20 mouse cellular contexts compared by ENCODE assay signal in genomic region chr4:154071941-154072340, GRCm38 (mm10). TPM values are rescaled to one million over a fixed set of nuclear protein-coding genes. Genes with fewer than 3 reads are reported as not detected.
DNase-seq lines count a peak whose midpoint lies in the region; ATAC-seq and TF ChIP-seq lines count a peak whose summit lies in the region.
"Had no signal": no experiment of that assay in that cellular context is flagged by ENCODE, and none has a peak within 500 bp of the region (broad histone marks: within the 10 kb centered on the region; RNA-seq: fewer than 3 reads in every experiment).

No protein-coding gene starts in this region.

- no peaks in the 10 kb centered on the region for H3K9me3 ChIP-seq in embryonic facial prominence, embryonic 11.5 days (replicated peaks; ENCODE audit: control insufficient read depth, low read length)
- no peaks in the 10 kb centered on the region for H3K9me3 ChIP-seq in forebrain, embryonic 12.5 days
- no peaks in the 10 kb centered on the region for H3K9me3 ChIP-seq in hindbrain, embryonic 15.5 days
- H3K9me3 ChIP-seq in midbrain, embryonic 16.5 days (replicated peaks; ENCODE audit: control insufficient read depth, low read length, poor library complexity, severe bottlenecking) = no peaks in the 10 kb centered on the region
- H3K9me3 ChIP-seq: liver, embryonic 13.5 days had no signal

- no peaks in the 10 kb centered on the region for H3K79me2 ChIP-seq in heart, adult 2 months (replicated peaks; ENCODE audit: control insufficient read depth, insufficient read depth, low read length)

- no peak overlapping the region for H3K9ac ChIP-seq in embryonic facial prominence, embryonic 11.5 days (replicated peaks; ENCODE audit: low read length)
- no peak overlapping the region for H3K9ac ChIP-seq in forebrain, embryonic 12.5 days
- H3K9ac ChIP-seq in hindbrain, embryonic 15.5 days = no peak overlapping the region
- H3K9ac ChIP-seq in midbrain, embryonic 16.5 days (ENCODE audit: low read depth, low read length) = no peak overlapping the region
- H3K9ac ChIP-seq in heart, adult 2 months (ENCODE audit: low read depth, low read length) = no peak overlapping the region
- H3K9ac ChIP-seq: liver, embryonic 13.5 days had no signal

- H3K4me1 ChIP-seq in embryonic facial prominence, embryonic 11.5 days (ENCODE audit: control insufficient read depth, insufficient read depth, low read length) = no peaks in the 10 kb centered on the region
- H3K4me1 ChIP-seq in forebrain, embryonic 12.5 days = peaks cover 5% of the 10 kb centered on the region
- H3K4me1 ChIP-seq in hindbrain, embryonic 15.5 days (replicated peaks) = peaks cover 7% of the 10 kb centered on the region; the same call in 1 of the 2 replicates
- peaks cover 4% of the 10 kb centered on the region; the same call in 1 of the 2 replicates for H3K4me1 ChIP-seq in midbrain, embryonic 16.5 days (ENCODE audit: control insufficient read depth, insufficient read depth, low read length)
- no peaks in the 10 kb centered on the region for H3K4me1 ChIP-seq in heart, adult 2 months (ENCODE audit: control insufficient read depth, insufficient read depth, low read length)
- H3K4me1 ChIP-seq: liver, embryonic 13.5 days had no signal

- intact Hi-C loops in heart, adult 2 months (cut with DNase I) = no loop called here
- intact Hi-C loops in left cerebral cortex, adult 2 months (cut with DNase I) = loop anchor here (5.0 kb wide), 1 partner anchor 230 kb away; the partner anchor contains the start of gene Arhgef16

- no peak for TF ChIP-seq POLR2A in heart, adult 2 months (IDR thresholded peaks at IDR 0.05; ENCODE audit: insufficient read depth, low read depth, low read length)

- peak; percentile 12 for DNase-seq in embryonic facial prominence, embryonic 11.5 days (ENCODE audit: low spot score)
- DNase-seq in heart, adult 2 months = no peak
- no peak for DNase-seq in left cerebral cortex, adult 2 months (ENCODE audit: extremely low spot score in 1 of 2, low spot score in 2 of 2)
- DNase-seq in lung, adult 18-20 months = no peak
- DNase-seq: adrenal gland, postnatal 36 days; cerebellum, adult 11 months; gastrocnemius, postnatal 14 days; liver, embryonic 13.5 days; lung, postnatal 10 days; thymus, adult 2 months had no signal

- no peak overlapping the region for H3K4me2 ChIP-seq in embryonic facial prominence, embryonic 11.5 days (ENCODE audit: low read depth, low read length)
- H3K4me2 ChIP-seq in forebrain, embryonic 12.5 days = peak overlapping the region; percentile 36
- H3K4me2 ChIP-seq in hindbrain, embryonic 15.5 days = peak overlapping the region; percentile 43
- peak overlapping the region; percentile 45 for H3K4me2 ChIP-seq in midbrain, embryonic 16.5 days (ENCODE audit: low read length)
- H3K4me2 ChIP-seq: liver, embryonic 13.5 days had no signal

- H3K36me3 ChIP-seq in embryonic facial prominence, embryonic 11.5 days (replicated peaks; ENCODE audit: control insufficient read depth, insufficient read depth, low read depth, low read length) = no peaks in the 10 kb centered on the region
- H3K36me3 ChIP-seq in forebrain, embryonic 12.5 days (replicated peaks) = no peaks in the 10 kb centered on the region
- H3K36me3 ChIP-seq in hindbrain, embryonic 15.5 days = no peaks in the 10 kb centered on the region
- H3K36me3 ChIP-seq in midbrain, embryonic 16.5 days (ENCODE audit: control insufficient read depth, insufficient read depth, low read length) = no peaks in the 10 kb centered on the region
- H3K36me3 ChIP-seq in heart, adult 2 months (ENCODE audit: control insufficient read depth, insufficient read depth, low read length) = no peaks in the 10 kb centered on the region
- H3K36me3 ChIP-seq: liver, embryonic 13.5 days had no signal

- H3K4me3 ChIP-seq in embryonic facial prominence, embryonic 11.5 days (ENCODE audit: low read depth, low read length) = no peak overlapping the region
- H3K4me3 ChIP-seq in forebrain, embryonic 12.5 days (replicated peaks) = peak overlapping the region; percentile 13; the same call in 1 of the 2 replicates
- no peak overlapping the region for H3K4me3 ChIP-seq in hindbrain, embryonic 15.5 days
- peak overlapping the region; percentile 8 for H3K4me3 ChIP-seq in midbrain, embryonic 16.5 days (ENCODE audit: low read depth, low read length)
- H3K4me3 ChIP-seq in heart, adult 2 months = no peak overlapping the region
- H3K4me3 ChIP-seq in left cerebral cortex, adult 2 months = no peak overlapping the region
- H3K4me3 ChIP-seq: erythroblast, embryonic 14.5 days; layer of hippocampus, adult 2 months; liver, embryonic 13.5 days had no signal

- H3K27me3 ChIP-seq in embryonic facial prominence, embryonic 11.5 days (ENCODE audit: control insufficient read depth, insufficient read depth, low read length) = peaks cover 16% of the 10 kb centered on the region
- H3K27me3 ChIP-seq in forebrain, embryonic 12.5 days = peaks cover 62% of the 10 kb centered on the region
- H3K27me3 ChIP-seq in hindbrain, embryonic 15.5 days = peaks cover 32% of the 10 kb centered on the region
- H3K27me3 ChIP-seq in midbrain, embryonic 16.5 days (ENCODE audit: control insufficient read depth, insufficient read depth, low read depth, low read length) = peaks cover 21% of the 10 kb centered on the region
- peaks cover 2% of the 10 kb centered on the region; the same call in 1 of the 2 replicates for H3K27me3 ChIP-seq in heart, adult 2 months (ENCODE audit: control insufficient read depth, insufficient read depth, low read length)

- WGBS in embryonic facial prominence, embryonic 11.5 days = 25% methylated on average over 10 of the region's 16 CpGs
- 24% methylated on average over 13 of the region's 16 CpGs for WGBS in forebrain, embryonic 12.5 days
- WGBS in hindbrain, embryonic 15.5 days = 23% methylated on average over 13 of the region's 16 CpGs
- 24% methylated on average over 15 of the region's 16 CpGs for WGBS in midbrain, embryonic 16.5 days
- 17% methylated on average over 12 of the region's 16 CpGs for WGBS in heart, adult 2 months

- H3K27ac ChIP-seq in embryonic facial prominence, embryonic 11.5 days (replicated peaks; ENCODE audit: low read depth, low read length) = no peak overlapping the region
- peak overlapping the region; percentile 50; the same call in 1 of the 2 replicates for H3K27ac ChIP-seq in forebrain, embryonic 12.5 days
- H3K27ac ChIP-seq in hindbrain, embryonic 15.5 days (replicated peaks) = no peak overlapping the region
- no peak overlapping the region for H3K27ac ChIP-seq in midbrain, embryonic 16.5 days (ENCODE audit: low read length)
- no peak overlapping the region for H3K27ac ChIP-seq in heart, adult 2 months
- H3K27ac ChIP-seq in left cerebral cortex, adult 2 months = no peak overlapping the region
- H3K27ac ChIP-seq: layer of hippocampus, adult 2 months; liver, embryonic 13.5 days had no signal

- TF ChIP-seq CTCF in heart, adult 2 months (IDR thresholded peaks at IDR 0.05) = no peak
- TF ChIP-seq CTCF in left cerebral cortex, adult 2 months (IDR thresholded peaks at IDR 0.05) = no peak

- no peak for TF ChIP-seq EP300 in heart, adult 2 months (IDR thresholded peaks at IDR 0.05; ENCODE audit: insufficient read depth, low read depth, low read length)

- no peak for ATAC-seq in embryonic facial prominence, embryonic 11.5 days (replicated peaks; ENCODE audit: insufficient number of reproducible peaks, low FRiP score, low TSS enrichment, low read depth)
- ATAC-seq in forebrain, embryonic 12.5 days (ENCODE audit: low FRiP score) = no peak
- no peak for ATAC-seq in hindbrain, embryonic 15.5 days (ENCODE audit: low FRiP score, low read depth)
- ATAC-seq in midbrain, embryonic 16.5 days = no peak
- ATAC-seq: inflammation-experienced regulatory T-cells, adult 6 months had no signal

RNA-seq across cellular contexts. Expression of gene Ccdc27, which starts 29.5 kb away (rescaled TPM):
- polyA plus RNA-seq in embryonic facial prominence, embryonic 11.5 days (2014; fragmentation: Nextera tagmentation; extraction: Ambion mirVana) = not detected in 2 replicates
- polyA plus RNA-seq in forebrain, embryonic 12.5 days (2016; fragmentation: Nextera tagmentation; extraction: Ambion mirVana) = not detected in 2 replicates
- polyA plus RNA-seq in hindbrain, embryonic 15.5 days (2015; fragmentation: Nextera tagmentation; extraction: Ambion mirVana) = not detected in 2 replicates
- not detected in 2 replicates for polyA plus RNA-seq in midbrain, embryonic 16.5 days (2015; fragmentation: Nextera tagmentation; extraction: Ambion mirVana)
- total RNA-seq in heart, adult 2 months (2021) = not detected
- polyA plus RNA-seq in heart, adult 2 months (2012; rRNA removed) = not detected in 2 replicates
- total RNA-seq in left cerebral cortex, adult 2 months (2021) = not detected
- total RNA-seq: adrenal gland, postnatal 36 days; gastrocnemius, postnatal 14 days; left cerebral cortex, postnatal 25 days; megakaryocyte-erythroid progenitor cell, adult 5-6 weeks had no signal
- polyA plus RNA-seq: erythroblast, embryonic 14.5 days; heart, embryonic 14.5 days; inflammation-experienced regulatory T-cells, adult 6 months; liver, embryonic 13.5 days; neural tube, embryonic 14.5 days had no signal

RNA-seq across cellular contexts. Expression of gene Smim1, which starts 45.9 kb away (rescaled TPM):
- polyA plus RNA-seq in embryonic facial prominence, embryonic 11.5 days (2014; fragmentation: Nextera tagmentation; extraction: Ambion mirVana) = 9.4 and 9.7 TPM in 2 replicates
- polyA plus RNA-seq in forebrain, embryonic 12.5 days (2016; fragmentation: Nextera tagmentation; extraction: Ambion mirVana) = 3.0 and 3.8 TPM in 2 replicates
- polyA plus RNA-seq in hindbrain, embryonic 15.5 days (2015; fragmentation: Nextera tagmentation; extraction: Ambion mirVana) = 10.8 and 13.6 TPM in 2 replicates
- 7.1 and 9.7 TPM in 2 replicates for polyA plus RNA-seq in midbrain, embryonic 16.5 days (2015; fragmentation: Nextera tagmentation; extraction: Ambion mirVana)
- 1 to 10 TPM; 5.7 to 7.8 TPM for total RNA-seq in heart, adult 2 months (2021)
- polyA plus RNA-seq in heart, adult 2 months (2012; rRNA removed) = 24.7 and 29.2 TPM in 2 replicates
- total RNA-seq in left cerebral cortex, adult 2 months (2021) = 10 to 100 TPM in 1 of 2 experiments, 1 to 10 TPM in 1; 7.6 to 11.7 TPM

Comparison
In these comparisons a context has a peak if more than half of its experiments do, and no peak if none do; other contexts are left out.
1. H3K4me3 ChIP-seq: peak in forebrain, embryonic 12.5 days (single experiment) and midbrain, embryonic 16.5 days (single experiment); none in embryonic facial prominence, embryonic 11.5 days (single experiment), hindbrain, embryonic 15.5 days (single experiment), heart, adult 2 months (single experiment) and left cerebral cortex, adult 2 months (single experiment).